Mouse (Mus musculus): ENCODE data around the gene Rcan3.

DNA sequence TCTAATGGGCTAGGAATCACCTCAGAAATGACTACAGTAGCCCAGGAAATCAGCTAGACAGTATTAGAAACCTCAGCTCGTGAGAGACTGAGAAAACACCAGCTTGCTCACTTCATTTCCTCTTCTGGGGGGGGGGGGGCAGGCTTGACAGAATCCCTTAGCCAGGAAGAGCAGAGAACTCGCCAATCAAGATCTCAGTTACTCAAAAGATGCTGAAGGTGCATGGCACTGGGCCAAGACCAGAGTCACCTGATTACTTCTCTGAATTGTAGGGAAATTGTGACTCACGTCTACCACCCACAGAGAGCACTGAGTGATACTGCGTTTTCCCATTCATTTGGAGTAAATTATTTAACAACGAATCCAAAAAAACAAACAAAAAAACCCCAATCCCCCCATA, 27.5 kb downstream of the Rcan3 start:
- TF ChIP-seq CTCF (IDR thresholded peaks at IDR 0.05; ENCODE audit: low read depth) (no peak), EP300 (IDR thresholded peaks at IDR 0.05; ENCODE audit: low read depth) (no peak)
